Mouse (Mus musculus) lung, postnatal 14 days (tissue): ENCODE measurements around the gene Sike1.

Experiments used
- DNase-seq: peaks from one replicate; pipeline ENCODE4 v3.0.0; 2021

The Sike1 gene

DNA sequence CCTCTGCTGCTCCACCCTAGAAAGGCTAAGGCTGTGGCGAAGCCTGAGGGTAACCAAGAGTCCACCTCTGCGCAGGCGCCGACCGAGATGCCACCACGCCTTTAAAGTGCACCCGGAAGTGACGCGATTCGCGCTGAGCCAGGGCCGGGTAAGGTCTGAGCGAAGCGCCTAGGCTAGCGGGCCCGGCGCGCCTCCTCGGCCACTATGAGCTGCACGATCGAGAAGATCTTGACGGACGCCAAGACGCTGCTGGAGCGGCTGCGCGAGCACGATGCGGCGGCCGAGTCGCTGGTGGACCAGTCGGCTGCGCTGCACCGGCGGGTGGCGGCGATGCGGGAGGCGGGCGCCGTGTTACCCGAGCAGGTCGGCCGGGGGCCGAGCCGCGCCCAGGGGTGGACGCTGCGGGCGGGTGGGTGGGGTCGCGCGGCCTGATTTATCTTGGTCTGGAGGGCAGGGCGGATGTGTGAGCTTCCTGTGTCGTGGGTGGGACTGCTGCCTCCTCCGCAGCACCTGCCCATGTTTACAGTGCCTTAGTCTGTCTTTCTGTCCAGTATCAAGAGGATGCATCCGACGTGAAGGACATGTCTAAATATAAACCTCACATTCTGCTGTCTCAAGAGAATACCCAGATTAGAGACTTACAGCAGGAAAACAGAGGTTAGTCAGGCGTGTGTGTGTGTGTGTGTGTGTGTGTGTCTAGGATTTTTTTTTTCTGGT lies at the start of gene Sike1:
Gene Sike1 (plus strand): TSS at position 104 of the 717 bp plus-strand sequence.
- DNase-seq, result peak; percentile 97

DNA sequence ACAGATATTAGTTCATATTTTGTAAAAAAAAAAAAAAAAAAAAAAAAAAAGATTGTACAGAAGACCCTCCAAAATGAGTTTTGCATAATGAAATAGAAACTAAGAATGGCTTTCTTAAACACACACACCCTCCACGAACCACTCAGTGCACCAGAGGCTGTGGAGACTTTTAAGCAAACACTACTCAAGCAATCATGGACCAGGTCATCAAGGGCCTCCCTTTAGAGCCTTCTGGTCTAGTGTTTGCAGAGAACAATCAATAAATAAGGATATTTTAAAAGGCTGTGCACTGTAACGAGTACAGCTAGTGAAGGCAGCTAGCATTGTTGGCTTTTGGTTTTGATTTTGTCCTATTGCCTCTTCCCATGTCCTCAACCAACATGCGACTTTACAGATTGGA lies 49.2 kb upstream of the Sike1 start:
- DNase-seq, result no peak

DNA sequence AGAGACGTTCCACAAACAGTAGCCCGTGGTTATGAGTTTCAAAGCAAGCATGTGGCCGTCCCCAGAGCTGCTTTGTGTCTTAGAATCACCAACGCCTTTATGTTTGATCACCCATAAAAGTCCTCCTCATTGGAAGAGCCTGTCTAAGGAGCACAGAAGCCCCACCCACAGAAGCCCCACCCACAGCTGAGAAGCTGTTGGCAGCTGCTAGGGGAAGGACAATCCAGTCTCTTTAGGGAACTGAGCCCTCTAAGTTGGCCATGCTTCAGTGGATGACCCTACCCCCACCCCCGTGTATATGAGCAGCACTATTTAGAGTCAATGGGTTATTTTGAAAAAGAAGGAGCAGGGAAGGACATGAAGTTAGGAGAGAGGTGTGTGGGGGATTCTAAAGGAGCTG lies 48.6 kb upstream of the Sike1 start:
- no peak for DNase-seq

DNA sequence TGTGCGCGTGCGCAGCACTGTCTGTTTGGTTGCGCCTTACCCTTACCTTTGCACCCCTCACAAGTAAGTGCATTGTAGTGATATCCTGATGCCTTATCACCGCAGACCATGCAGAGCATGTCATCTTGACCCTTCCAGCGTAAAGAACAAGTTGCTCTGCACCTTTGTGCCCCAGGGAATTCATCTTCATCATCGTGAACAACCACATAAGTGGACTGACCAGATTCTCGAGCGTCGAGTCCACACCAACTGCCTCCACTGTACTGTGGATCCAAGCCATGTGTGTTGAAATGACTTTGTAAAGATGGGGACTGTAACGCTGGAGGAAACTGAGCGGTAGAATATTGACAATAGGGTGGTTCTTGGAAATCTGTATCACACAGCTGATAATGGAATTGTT lies 41.0 kb upstream of the Sike1 start:
- DNase-seq, result no peak

DNA sequence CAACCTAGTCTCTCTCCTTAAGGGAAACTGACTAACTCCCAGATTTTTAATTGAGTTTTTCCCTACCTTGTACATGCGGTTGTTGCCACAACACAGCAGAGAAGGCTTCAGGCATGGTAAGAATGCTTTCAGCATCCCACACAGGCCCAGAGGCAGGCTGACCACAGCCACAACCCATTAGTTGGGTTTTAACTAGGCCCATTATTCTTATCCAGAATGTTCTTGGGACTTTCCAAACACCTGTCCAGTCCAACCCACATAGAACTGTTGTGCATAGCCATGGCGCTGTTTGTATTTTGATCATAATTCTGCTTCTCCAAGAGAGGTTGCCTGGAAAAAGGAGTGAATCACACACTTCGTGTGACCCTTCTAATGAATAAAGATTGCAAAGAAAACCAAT lies 40.4 kb upstream of the Sike1 start:
- DNase-seq, result no peak

DNA sequence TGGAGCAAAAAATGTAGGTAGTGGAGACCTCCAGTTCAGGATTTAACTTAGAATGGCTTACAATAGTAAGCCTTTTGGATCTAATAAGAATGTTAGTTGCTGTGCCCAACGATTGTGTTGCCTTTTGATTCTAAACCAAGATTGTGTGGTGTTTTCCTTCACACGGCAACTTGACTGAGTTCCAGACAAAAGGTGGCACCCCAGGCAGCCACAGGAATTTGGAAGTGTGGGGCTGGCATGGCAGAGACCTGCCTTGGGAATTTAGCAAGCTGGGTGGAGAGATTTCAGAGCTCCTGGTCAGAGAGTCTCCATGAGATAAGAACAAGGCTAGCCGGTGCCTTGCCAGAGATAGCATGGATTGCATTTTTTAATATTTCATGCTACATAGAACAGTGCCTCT lies 39.9 kb upstream of the Sike1 start:
- no peak for DNase-seq

DNA sequence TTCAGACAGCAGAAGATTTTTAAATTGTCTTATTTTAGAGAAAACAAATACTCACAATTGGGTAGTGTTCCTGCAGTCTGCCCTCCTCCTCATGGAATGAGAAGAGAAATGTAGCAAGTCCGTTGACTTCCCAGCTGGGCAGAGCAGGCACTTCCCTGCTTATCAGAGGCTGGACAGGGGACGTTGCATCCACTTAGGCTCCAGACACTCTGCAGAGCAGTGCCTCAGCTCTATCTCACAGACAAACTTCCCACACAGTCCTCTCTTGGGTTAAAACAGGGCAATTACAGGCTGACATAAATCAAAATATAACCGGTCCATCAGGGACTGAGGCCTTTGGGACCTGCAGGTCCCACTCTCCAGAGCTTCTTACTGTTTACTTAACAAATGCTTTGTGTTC lies 31.5 kb upstream of the Sike1 start, which contains the start of gene Nr1h5:
Gene Nr1h5 (minus strand): TSS at position 101 of the 400 bp plus-strand sequence.
- DNase-seq, result no peak

DNA sequence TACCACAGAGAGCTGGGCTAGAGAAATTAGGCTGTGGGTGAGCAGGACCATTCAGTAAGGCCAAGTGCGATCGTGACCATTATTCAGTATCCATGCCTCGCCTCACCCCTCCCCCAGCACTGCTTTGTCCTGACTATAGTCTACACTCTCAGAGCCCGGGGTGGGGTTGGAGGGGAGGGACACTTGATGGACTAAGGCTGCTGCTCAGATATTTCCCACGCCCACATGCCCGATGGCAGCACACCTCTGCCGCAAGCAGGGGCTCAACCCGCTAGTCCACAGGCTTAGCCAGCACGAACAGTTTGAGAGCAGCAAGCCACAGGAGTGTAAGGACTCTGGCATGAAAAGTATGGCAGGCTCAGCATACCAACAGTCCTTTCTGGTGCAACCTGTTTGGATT lies 25.4 kb upstream of the Sike1 start:
- peak; percentile 38 for DNase-seq

DNA sequence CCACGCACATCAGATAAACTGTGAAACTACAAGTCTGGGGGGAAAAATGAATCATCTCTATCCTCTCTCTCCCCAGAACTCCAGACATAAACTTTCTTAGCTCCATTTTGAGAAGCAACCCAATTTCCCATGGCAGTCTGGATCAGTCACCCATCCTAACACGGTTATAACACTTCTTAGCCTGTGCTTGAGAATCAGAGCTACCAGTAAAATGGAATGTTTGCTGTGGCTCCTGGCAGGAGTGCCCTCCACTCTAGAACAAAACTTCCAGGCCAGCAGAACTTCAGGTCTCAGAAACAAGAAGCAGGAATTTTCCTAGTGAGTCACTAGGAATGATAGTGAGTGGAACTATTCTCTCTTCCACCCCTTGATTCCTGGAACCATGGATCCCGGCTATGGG lies 25.0 kb upstream of the Sike1 start:
- no peak for DNase-seq

DNA sequence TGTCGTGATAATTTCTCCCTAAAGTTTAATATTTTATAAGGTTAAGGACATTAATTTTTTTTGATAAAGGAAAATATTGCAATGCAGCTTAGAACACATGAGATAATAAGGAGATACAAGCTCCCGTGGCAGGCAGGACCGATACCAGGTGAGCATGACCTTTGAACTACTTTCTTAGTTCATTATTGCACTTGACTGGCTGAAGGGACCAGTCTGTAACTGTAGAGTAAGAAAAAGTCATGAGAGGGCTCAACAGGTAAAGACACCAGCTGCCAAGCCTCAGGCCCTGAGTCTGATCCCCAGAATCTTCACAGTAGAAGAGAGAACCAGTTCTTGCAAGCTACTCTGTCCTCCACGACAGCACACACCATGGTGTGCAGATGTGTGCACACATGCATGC lies 18.6 kb upstream of the Sike1 start:
- DNase-seq, result no peak

DNA sequence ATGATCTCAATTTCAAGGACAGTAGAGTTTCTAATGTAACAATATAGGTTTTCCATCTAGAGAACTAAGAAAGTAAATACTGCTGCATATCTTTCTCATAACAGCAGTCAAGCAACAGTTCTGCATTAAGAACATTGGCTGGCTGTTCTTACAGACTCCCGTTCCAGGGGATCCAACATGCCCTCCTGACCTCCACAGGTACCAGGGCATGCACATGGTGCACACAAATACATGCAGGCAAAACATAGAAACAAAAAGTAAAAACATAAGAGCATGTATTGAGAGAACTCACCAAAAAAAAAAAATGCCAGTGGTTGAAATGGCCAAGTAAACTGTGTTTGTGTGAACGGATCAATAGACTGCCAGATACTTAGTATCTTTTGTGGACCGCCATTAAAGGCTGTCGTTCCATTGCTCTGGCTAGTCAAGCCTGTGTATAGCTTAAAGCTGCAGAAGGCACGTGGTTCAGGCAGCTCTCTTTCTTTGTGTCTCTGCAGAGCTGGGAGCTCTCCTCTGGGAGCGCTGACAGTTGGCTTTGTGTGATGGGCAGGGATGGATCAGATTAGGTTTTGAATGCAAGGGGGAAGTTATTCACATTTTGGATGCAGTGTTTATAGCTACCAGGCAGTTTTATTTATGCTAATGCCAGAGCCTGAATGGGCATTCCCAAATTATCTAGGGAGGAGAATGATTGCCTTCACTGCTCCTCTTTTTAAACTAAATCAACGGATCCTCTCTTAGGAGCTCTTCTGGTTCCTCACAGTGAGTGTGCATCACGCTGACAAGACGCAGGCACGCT lies 15.8 kb upstream of the Sike1 start:
- no peak for DNase-seq

DNA sequence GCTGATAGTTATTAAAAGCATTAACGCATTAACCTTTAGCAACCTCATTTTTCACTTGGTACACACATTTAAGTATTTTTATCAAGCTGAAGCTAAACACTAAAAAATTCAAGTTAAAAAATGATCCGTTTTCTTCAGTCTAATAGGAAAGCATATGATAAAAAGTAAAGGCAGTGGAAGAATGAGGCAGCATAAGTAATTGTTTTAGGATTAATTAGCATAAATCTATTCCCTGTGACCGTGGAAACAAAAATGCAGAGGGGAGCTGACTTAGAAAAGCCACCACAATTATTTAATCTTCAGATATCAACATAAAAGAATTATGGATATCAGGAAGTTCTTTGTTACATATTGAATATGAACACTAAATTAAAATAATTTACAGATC lies 15.2 kb upstream of the Sike1 start:
- DNase-seq, result no peak

DNA sequence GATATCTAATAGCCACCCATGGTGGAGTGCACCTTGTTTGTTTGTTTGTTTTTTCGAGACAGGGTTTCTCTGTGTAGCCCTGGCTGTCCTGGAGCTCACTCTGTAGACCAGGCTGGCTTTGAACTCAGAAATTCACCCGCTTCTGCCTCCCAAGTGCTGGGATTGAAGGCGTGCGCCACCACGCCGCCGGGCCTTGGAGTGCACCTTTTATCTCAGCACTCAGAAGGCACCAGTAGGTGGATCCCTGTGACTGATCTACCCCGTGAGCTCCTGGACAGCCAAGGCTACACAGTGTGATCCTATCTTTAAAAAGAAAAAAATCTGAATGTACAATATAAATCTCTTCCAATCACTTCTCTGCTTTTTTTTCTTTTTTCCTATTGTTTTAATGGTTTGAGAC lies 4.5 kb upstream of the Sike1 start:
- DNase-seq, result no peak

DNA sequence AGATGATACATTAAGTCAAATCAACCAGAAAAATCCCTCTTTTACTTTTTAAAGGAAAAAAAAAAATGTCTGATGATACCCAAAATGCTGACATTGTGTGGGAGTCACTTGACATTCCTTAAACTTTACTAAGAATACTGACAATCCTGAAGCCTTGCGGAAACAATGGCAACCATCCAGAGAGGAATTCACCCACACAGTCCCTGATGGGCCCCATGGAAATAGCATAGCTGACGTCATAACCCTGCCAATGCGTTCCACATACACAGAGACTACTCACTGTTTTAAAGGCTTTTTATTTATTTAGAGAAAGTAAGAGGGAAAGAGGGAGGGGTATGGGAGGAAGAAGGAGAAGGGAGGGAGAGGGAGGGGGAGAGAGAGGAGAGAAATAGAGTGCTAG lies 2.6 kb upstream of the Sike1 start:
- DNase-seq, result no peak

DNA sequence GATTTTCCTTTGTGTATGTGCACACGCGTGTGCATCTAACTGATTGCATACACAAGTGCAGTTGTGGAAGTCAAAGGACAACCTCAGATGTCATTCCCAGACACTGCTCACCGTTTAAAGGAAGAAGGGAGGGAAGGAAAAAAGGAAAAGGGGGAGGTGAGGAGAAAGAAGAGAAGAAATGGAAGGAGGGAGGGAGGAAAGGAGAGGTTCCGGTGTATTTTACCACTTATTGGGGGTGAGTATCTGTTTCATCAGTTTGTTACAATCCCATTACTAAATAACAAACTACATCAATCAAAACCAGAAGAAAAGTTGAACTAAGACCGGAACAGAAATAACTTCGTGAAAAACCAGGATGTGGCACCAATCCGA lies 289 bp upstream of the Sike1 start:
- DNase-seq, result no peak

DNA sequence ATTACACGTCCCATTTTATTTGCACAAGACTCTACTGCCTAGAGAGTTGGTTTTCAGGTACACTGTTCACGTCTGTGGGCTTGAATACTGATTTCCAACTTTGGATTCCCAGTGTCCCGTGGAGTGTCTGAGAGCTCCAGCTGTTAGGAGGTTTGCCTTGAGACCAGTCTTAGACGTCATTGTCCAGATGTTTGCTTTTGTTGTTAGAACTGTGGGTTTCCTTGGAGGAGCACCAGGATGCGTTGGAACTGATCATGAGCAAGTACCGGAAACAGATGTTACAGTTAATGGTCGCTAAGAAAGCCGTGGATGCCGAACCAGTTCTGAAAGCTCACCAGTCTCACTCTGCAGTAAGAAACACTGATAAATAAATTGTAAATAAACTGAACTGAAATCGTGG lies 1.5 kb downstream of the Sike1 start:
- DNase-seq, result no peak

DNA sequence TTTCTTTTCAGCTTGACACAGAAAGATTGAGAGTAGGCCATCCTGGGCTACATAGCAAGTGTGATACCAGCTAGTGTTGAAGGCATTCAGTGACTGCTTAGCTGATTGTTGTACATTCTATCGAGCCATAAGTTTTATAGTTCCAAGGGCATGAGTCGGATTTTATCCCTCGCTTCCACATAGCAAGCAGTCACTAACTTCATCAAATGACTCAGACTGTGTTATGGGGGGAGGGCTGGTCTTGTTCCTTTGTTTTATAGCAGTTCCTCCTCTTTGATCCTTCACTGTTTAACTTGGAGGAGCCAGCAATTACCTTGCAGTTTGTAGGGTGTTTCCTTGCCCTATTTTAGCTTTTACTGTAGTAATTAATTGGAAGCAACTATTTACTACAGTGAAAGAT lies 2.1 kb downstream of the Sike1 start:
- DNase-seq, result no peak

DNA sequence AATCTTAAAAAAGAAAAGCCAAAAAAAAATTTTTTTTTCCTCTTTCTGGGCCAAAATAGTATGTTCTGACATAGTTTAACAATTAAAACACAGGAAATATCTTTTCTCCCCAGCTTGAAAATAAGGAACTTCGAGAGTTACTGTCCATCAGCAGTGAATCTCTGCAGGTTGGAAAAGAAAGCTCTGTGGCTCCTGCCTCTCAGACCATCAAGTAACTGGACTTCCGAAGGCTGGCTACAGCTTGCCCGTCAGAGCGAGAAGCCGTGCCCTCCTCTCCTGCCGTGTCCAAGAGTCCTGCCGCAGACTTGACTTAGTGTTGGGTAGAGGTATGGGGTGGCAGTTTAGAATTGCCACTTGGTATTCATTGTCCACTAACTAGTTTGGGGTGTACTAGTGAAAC lies 6.1 kb downstream of the Sike1 start:
- no peak for DNase-seq

DNA sequence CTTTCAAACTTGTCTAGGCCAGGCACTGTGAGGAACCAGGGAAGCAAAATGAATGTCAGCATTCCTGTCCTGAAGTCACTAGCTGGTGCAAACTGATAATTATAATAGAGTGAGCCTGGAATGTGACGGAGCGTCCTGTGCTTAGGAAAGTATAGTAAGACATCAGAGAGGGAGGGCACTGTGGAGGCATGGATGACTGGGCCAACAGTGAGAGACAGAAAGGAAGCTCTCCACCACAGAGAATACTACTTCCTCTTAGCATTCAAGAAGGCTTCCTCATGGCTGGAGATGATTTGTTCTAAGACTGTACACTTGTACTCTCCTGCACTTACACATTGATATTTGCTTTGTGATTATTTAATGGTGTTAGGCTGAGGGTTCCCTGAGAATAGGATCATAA lies 21.8 kb downstream of the Sike1 start:
- no peak for DNase-seq

DNA sequence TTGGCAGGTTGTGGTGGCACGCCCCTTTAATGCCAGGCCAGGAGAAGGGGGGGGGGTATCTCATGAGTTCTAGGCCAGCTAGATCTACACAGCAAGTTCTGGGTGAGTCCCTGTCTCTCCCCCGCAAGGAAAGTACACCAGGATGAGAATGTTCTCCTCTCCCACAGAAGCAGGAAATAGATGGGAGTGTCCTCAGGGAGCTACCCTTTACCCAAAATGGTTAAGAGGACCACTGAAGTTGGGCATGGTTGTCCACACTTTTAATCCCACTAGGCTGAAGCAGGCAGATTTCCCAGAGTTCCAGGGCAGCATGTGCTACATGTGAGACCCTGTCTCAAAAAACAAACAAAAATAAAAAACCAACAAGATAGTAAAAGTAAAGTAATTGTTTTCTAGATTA lies 24.0 kb downstream of the Sike1 start:
- DNase-seq, result no peak

DNA sequence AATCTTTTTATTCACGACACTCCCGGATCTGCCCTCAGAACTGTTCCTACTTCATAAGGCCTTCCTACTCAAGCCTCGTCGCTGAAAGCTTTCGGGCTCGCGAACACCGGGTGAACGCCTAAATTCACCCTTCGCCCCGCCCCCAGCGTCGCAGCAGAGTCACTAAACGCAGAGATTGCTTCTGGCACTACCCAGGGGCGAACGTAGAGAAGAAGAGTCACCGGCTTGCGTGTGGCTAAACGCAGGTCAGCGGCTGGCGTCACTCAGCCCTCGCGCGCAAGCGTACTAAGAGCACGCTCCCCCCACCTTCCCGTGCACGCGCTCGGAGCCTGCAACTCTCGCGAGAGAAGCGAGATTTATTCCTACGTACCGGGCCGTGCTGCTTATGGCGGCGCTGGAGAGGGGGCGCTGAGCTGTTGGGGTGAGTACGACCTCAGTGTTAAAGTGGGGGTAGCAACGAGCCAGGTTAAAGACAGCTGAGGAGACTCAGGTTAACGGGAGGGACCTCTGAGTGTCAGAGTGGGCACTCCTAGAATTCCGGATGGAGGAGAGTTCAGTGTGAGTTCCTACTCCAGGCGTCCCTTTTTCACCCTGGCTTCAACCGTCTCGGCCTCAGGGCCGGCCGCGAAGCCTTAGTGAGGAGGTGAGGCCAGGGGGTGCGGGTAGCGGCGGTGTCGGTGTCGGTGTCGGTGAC lies 24.9 kb downstream of the Sike1 start, which contains the start of gene Csde1:
Gene Csde1 (plus strand): TSS at position 178 of the 694 bp plus-strand sequence.
- DNase-seq, result peak; percentile 97

DNA sequence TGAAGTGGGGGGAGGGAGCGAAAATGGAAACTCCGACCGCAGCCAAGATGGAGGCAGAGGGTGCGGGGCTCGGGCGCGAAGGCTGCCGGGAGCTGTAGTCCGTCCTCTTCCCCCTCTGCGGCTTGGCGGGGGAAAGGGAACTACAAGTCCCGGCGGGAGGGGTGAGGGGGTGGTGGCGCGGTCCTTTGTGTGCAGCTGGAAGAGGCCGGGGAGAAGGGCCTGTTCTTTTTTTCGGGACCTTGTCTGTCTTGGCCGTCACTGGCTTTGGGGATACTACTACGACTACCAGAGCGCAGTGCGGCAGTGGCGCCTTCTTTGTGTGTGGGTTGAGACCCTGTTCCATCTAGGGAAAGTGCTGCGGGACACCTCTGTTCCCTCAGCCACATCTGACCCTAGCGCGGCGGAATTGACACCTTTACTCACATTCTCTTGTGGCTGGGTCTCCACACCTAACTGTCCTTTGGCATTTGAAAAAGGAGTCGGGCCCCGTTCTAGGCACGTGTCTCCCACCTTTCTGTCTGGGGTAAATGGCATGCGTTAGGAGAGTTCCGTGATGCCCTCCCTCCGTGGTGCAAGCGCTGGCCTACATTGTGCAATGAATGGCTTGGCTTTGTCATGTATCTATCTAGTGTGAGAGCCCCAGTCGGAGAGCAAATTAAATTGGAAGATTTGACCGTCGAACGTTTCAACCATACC lies 25.6 kb downstream of the Sike1 start:
- peak; percentile 89 for DNase-seq

DNA sequence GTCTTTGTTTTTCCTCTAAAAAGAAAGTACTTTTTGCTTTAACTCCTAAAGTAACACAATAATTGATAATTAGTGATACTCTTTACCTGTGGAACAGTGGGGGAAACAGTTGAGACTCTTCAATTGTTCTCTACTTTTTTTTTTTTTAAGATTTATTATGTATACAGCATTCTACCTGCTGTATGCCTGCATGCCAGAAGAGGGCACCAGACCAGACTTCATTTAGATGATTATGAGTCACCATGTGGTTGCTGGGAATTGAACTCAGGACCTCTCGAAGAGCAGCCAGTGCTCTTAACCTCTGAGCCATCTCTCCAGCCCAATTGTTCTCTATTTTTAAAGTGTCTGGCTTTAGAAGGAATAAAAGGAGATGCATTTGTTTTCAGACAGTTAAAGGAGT lies 30.7 kb downstream of the Sike1 start:
- DNase-seq, result peak; percentile 9
